Mouse (Mus musculus) limb, embryonic 11.5 days (tissue): Measurements from ENCODE around the gene Gstm5. TPM values are rescaled to one million over a fixed set of nuclear protein-coding genes. Genes with fewer than 3 reads are reported as not detected.

Source experiments
- ATAC-seq: fragments of 200-750 bp; cut with Nextera tagmentation; 2 replicates; pipeline ENCODE4 v1.8.0; 2017; ENCODE audit warnings: low read depth; ENCODE audit not compliant: insufficient number of reproducible peaks, low FRiP score, low TSS enrichment
- DNase-seq: peaks from one replicate; pipeline ENCODE4 v3.0.0-alpha.2; 2015; ENCODE audit warnings: low spot score
- H3K27ac ChIP-seq: fragments of 300-500 bp; sonication (generic); replicated peaks from 2 replicates; pipeline ENCODE4 v1.5.1; 2014; ENCODE audit warnings: low read depth, mild to moderate bottlenecking, low read length
- H3K27me3 ChIP-seq: fragments of 300-500 bp; sonication (generic); 2 replicates; pipeline ENCODE4 v1.6.1; 2014; ENCODE audit warnings: mild to moderate bottlenecking, low read length, mixed read lengths; ENCODE audit not compliant: control insufficient read depth, insufficient read depth
- H3K36me3 ChIP-seq: fragments of 300-500 bp; sonication (generic); 2 replicates; pipeline ENCODE4 v1.6.1; 2014; ENCODE audit warnings: mild to moderate bottlenecking, low read length, moderate library complexity, mixed read lengths; ENCODE audit not compliant: control insufficient read depth, insufficient read depth
- H3K4me1 ChIP-seq: fragments of 300-500 bp; sonication (generic); 2 replicates; pipeline ENCODE4 v1.6.1; 2014; ENCODE audit warnings: low read length, mixed read lengths; ENCODE audit not compliant: control insufficient read depth, insufficient read depth
- H3K4me2 ChIP-seq: fragments of 300-500 bp; sonication (generic); 2 replicates; pipeline ENCODE4 v1.6.1; 2014; ENCODE audit warnings: low read depth, mild to moderate bottlenecking, moderate library complexity; ENCODE audit not compliant: severe bottlenecking
- H3K4me3 ChIP-seq: fragments of 300-500 bp; sonication (generic); 2 replicates; pipeline ENCODE4 v1.5.1; 2014; ENCODE audit warnings: low read depth, low read length
- H3K9ac ChIP-seq: fragments of 300-500 bp; sonication (generic); 2 replicates; pipeline ENCODE4 v1.6.1; 2014; ENCODE audit warnings: mild to moderate bottlenecking, low read length
- H3K9me3 ChIP-seq: fragments of 300-500 bp; sonication (generic); 2 replicates; pipeline ENCODE4 v1.6.1; 2016; ENCODE audit warnings: low read length; ENCODE audit not compliant: control insufficient read depth
- WGBS: fragments of 180-500 bp; shearing (Covaris S2); extraction: QIAGEN DNeasy Blood & Tissue Kit; methylation state at CpG from one replicate; pipeline ENCODE4 v1.1.7; 2014; 5-methylcytosine and 5-hydroxymethylcytosine counted together
- polyA plus RNA-seq: library from polyadenylated mRNA; unstranded; fragments of >200 nt; fragmentation: Nextera tagmentation; extraction: Ambion mirVana; gene quantifications from 2 replicates; pipeline ENCODE4 v1.2.1, GENCODE M21; 2014

Gstm5 gene
- 211 and 220 TPM in 2 replicates for polyA plus RNA-seq

- peak within 1 kb of the TSS; percentile 62 for H3K4me3 ChIP-seq
- H3K27ac ChIP-seq, result no peak within 1 kb of the TSS
- no peaks in the 10 kb centered on the region for H3K4me1 ChIP-seq
- no peaks in the 10 kb centered on the region for H3K9me3 ChIP-seq
- H3K4me2 ChIP-seq, result peak within 1 kb of the TSS; percentile 62
- no peaks in the 10 kb centered on the region for H3K27me3 ChIP-seq
- no peaks in the 10 kb centered on the region for H3K36me3 ChIP-seq
- ATAC-seq (peak; percentile 94), DNase-seq (peak; percentile 85)
- peak within 1 kb of the TSS; percentile 67 for H3K9ac ChIP-seq
- 7% methylated on average over 40 of the region's 40 CpGs for WGBS
Observed at GRCm38 (mm10) chr3:107895720-107896569, at the start of gene Gstm5. TSS of gene Gstm5 (plus strand) at chr3:107895821.

DNA sequence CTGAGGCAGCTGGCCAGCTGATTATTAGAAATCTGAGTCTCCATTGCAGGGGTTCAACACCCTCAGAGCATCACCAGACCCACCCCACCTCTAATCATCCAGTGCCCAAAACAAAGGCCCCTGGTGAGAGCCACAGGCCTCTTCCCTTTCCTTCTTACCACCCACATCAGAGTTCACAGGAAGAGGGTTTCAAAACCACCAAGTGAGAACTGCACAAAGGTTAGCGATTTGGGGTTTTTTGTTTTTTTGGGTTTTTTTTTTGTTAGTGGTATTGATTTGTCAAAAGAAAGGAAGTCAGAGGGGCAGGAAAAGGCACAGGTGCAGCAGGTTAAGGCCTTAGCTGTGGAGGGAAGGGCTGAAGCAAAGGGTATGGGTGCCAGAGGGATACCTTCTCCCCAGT lies 49.4 kb upstream of the Gstm5 start:
- ATAC-seq (no peak), DNase-seq (no peak)
- Histone ChIP-seq H3K4me1 (peaks cover 17% of the 10 kb centered on the region), H3K4me3 (no peak overlapping the region), H3K27ac (no peak overlapping the region), H3K36me3 (no peaks in the 10 kb centered on the region), H3K4me2 (no peak overlapping the region), H3K27me3 (no peaks in the 10 kb centered on the region), H3K9ac (no peak overlapping the region), H3K9me3 (no peaks in the 10 kb centered on the region)
- WGBS, result 93% methylated on average over 1 of the region's 1 CpGs

- DNase-seq, result no peak
- Histone ChIP-seq H3K27me3 (no peaks in the 10 kb centered on the region), H3K4me2 (no peak overlapping the region), H3K4me3 (no peak overlapping the region), H3K9ac (no peak overlapping the region), H3K4me1 (peaks cover 17% of the 10 kb centered on the region), H3K9me3 (no peaks in the 10 kb centered on the region), H3K36me3 (no peaks in the 10 kb centered on the region), H3K27ac (no peak overlapping the region)
- WGBS, result 89% methylated on average over 3 of the region's 3 CpGs
- ATAC-seq, result no peak
Observed at GRCm38 (mm10) chr3:107846835-107847234, 48.8 kb upstream of the Gstm5 start.

DNA sequence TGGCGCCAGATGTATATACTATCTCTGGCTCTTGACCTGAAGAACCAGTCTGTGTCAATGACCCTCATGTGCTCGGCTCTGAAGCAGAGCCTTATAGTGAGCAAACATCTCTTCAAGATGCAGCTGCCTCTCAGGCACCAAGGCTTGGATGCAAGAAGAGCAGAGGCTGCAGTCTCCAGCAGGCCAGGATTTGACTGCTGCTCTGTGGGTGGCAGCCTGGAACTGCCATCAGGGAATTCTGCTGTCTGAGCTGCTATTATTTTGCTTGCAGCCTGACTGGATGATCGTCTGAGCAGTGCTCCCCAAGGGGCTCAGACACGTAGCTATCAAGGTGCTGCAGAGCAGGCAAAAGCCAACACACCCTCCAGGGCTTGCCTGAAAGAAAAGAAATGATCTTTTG lies 47.5 kb upstream of the Gstm5 start:
- ATAC-seq (no peak), DNase-seq (no peak)
- no peak overlapping the region for H3K9ac ChIP-seq
- H3K9me3 ChIP-seq, result no peaks in the 10 kb centered on the region
- H3K4me1 ChIP-seq, result peaks cover 22% of the 10 kb centered on the region
- WGBS, result 34% methylated on average over 4 of the region's 4 CpGs
- H3K36me3 ChIP-seq, result no peaks in the 10 kb centered on the region
- no peak overlapping the region for H3K4me3 ChIP-seq
- H3K27ac ChIP-seq, result no peak overlapping the region
- no peaks in the 10 kb centered on the region for H3K27me3 ChIP-seq
- no peak overlapping the region for H3K4me2 ChIP-seq

- Histone ChIP-seq H3K4me3 (no peak overlapping the region), H3K4me2 (no peak overlapping the region), H3K27ac (no peak overlapping the region), H3K27me3 (no peaks in the 10 kb centered on the region), H3K9ac (no peak overlapping the region), H3K9me3 (no peaks in the 10 kb centered on the region), H3K36me3 (no peaks in the 10 kb centered on the region), H3K4me1 (peaks cover 22% of the 10 kb centered on the region)
- ATAC-seq, result no peak
- DNase-seq, result no peak
- 63% methylated on average over 6 of the region's 6 CpGs for WGBS
Observed at GRCm38 (mm10) chr3:107849000-107849692, 46.5 kb upstream of the Gstm5 start.

DNA sequence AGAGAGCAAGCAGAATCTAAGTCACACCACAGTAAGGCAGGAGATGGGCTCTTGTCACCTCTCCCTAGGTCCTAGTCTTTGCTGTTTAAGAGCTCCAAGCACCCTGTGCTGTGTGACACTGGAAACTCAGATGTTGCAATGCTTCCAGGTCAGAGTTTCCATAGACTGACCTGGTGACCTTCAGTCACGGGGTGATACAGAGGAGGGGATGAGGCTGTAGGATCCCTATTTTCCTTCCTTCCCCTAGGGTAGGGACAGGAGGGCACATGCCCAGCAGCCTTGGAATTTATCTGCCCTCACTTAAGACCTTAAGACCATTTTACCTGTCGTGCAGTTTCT lies 46.0 kb upstream of the Gstm5 start:
- DNase-seq (no peak), ATAC-seq (no peak)
- Histone ChIP-seq H3K9me3 (no peaks in the 10 kb centered on the region), H3K9ac (no peak overlapping the region), H3K36me3 (no peaks in the 10 kb centered on the region), H3K4me3 (no peak overlapping the region), H3K27ac (peak overlapping the region; percentile 38), H3K27me3 (no peaks in the 10 kb centered on the region), H3K4me1 (peaks cover 22% of the 10 kb centered on the region), H3K4me2 (no peak overlapping the region)
- WGBS, result 59% methylated on average over 2 of the region's 2 CpGs

DNA sequence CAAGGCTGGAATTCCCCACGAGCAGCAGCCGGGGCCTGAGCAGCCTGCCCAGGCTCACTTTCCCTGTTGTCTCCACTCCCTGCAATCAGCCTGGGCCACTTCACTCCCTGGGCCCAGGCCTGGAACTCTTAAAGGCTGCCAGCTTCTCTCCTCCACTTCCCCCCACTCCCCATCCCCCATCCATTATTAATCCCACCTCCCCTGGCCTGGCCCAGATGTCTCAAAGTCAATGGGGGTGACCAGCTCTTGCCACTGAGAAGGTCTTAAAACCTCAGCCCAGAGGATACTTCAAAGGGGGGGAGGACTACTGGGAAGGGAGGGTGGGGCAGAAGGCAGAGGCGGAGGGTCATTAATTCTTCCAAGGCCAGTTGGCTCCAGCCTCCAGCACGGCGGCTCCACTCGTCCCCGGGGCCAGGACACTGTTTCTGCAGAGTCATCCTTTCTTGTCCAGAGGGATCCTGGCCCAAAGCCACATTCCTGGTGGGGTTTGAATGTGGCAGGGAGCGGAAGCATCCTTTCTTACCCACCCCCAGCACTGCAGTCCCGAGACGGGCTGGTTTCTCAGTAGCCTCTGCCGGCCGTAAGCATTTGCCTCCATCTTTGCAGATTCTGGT lies 45.1 kb upstream of the Gstm5 start:
- peak; percentile 76 for DNase-seq
- H3K4me3 ChIP-seq, result no peak overlapping the region
- H3K9ac ChIP-seq, result peak overlapping the region; percentile 24
- H3K9me3 ChIP-seq, result no peaks in the 10 kb centered on the region
- 5% methylated on average over 12 of the region's 12 CpGs for WGBS
- H3K4me2 ChIP-seq, result peak overlapping the region; percentile 15
- no peaks in the 10 kb centered on the region for H3K36me3 ChIP-seq
- peak overlapping the region; percentile 38 for H3K27ac ChIP-seq
- ATAC-seq, result peak; percentile 58
- H3K4me1 ChIP-seq, result peaks cover 26% of the 10 kb centered on the region
- no peaks in the 10 kb centered on the region for H3K27me3 ChIP-seq

GRCm38 (mm10) chr3:107852786-107853185 lies 42.8 kb upstream of the Gstm5 start:
- peaks cover 26% of the 10 kb centered on the region for H3K4me1 ChIP-seq
- H3K36me3 ChIP-seq, result no peaks in the 10 kb centered on the region
- H3K9ac ChIP-seq, result no peak overlapping the region
- no peak overlapping the region; the same call in 1 of the 2 replicates for H3K27ac ChIP-seq
- no peak overlapping the region for H3K4me3 ChIP-seq
- no peaks in the 10 kb centered on the region for H3K9me3 ChIP-seq
- H3K4me2 ChIP-seq, result no peak overlapping the region
- WGBS, result 56% methylated on average over 7 of the region's 7 CpGs
- no peaks in the 10 kb centered on the region for H3K27me3 ChIP-seq
- ATAC-seq, result no peak
- DNase-seq, result no peak
